Mouse (Mus musculus): ENCODE data around the gene Syngr3. TPM values are rescaled to one million over a fixed set of nuclear protein-coding genes. Genes with fewer than 3 reads are reported as not detected.
A peak's percentile ranks its signal among the peaks of the same experiment; 100 is the strongest.
"Not testable (repeated sequence)": the region's sequence is repeated elsewhere in the genome, so short reads cannot be mapped to it uniquely, and the experiment has no call there.

Syngr3 gene
- polyA plus RNA-seq, 1 experiment from 2014 or later, result 14.0 TPM

DNA sequence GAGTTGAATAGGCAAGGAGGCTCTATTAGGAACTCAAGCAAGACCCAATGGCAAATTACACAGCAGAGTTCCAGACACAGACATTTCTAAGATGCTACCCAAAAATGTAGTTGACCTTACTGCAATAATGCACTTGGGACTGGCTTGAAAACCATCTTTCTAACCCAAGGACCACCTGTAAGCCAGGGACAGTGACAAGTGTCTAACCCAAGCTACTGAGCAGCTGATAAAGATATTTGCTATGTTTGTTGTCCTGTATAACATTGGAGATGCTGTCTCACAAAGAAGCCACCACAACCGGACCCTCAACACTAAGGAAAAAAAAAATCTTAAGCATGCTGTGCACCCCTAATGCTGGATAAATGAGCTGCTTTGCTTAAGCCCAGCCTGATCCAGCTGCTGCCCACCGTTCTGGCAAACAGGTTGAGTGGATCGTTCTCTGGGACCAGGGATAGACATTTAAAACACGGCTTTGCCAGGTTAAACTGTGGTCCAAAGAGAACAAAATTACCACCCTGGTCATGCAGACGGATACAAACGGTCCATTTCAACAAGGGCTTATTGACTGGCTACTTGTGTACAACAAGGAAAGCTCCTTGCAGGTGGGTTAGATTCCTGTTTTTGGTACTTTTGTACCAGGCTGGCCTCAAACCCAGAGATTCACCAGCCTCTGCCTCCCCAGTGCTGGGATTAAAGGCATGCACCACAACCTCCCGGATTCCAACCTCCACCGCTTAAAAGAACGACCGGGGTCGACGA, 33.5 kb upstream of the Syngr3 start:
- 2% methylated on average over 12 of the region's 12 CpGs for WGBS
- ATAC-seq (replicated peaks; ENCODE audit: low FRiP score) (no peak), DNase-seq (ENCODE audit: low spot score) (no peak)
- H3K9me3 ChIP-seq (ENCODE audit: control insufficient read depth, low read length), result no peaks in the 10 kb centered on the region
- H3K4me3 ChIP-seq (ENCODE audit: low read depth, low read length), result peak overlapping the region; percentile 84
- H3K27me3 ChIP-seq (ENCODE audit: control insufficient read depth, insufficient read depth, low read length), result no peaks in the 10 kb centered on the region
- H3K27ac ChIP-seq (ENCODE audit: low read depth, low read length), result peak overlapping the region; percentile 46; the same call in 1 of the 2 replicates
- peak overlapping the region; percentile 86 for H3K9ac ChIP-seq (ENCODE audit: low read length)
- peaks cover 13% of the 10 kb centered on the region for H3K4me1 ChIP-seq (replicated peaks; ENCODE audit: control insufficient read depth, insufficient read depth, low read length)
- peaks cover 3% of the 10 kb centered on the region for H3K36me3 ChIP-seq (ENCODE audit: control insufficient read depth, insufficient read depth, low read length)
- peak overlapping the region; percentile 86 for H3K4me2 ChIP-seq (ENCODE audit: low read depth, low read length, severe bottlenecking)

DNA sequence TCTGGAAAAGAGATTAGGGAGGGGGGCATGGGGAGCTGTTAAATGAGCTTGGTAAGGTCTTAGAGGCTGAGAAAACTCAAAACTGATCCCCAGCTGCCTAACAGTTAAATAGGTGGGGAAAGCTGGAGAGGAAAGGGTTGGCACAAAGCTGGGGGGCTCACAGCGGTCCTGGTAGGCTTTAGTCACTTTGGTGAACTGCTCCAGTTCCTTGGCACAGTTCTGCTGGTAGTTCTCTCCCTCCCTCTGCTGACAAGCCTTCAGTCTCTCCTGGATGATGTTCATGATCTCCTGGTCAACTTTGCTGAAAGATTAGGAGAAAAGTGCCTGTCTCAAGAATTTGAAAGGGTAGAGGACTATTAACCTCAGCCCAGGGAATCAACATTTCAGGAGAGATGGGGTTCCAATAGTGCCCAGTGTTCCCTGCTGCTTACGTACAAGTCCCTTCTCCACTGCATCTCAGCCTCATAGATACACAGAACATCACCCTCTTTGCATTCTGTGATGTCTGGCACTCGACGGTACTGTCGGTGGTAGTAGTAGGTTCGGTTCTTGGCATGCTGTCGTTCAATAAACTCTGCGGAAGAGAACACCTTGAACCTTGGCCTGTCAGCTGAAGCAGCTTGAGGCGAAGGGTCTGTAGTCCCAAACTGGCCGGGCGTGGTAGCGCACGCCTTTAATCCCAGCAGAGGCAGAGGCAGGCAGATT, 32.6 kb upstream of the Syngr3 start:
- no peak overlapping the region for H3K27ac ChIP-seq (ENCODE audit: low read depth, low read length)
- 41% methylated on average over 13 of the region's 13 CpGs for WGBS
- no peaks in the 10 kb centered on the region for H3K9me3 ChIP-seq (ENCODE audit: control insufficient read depth, low read length)
- peak; percentile 55 for DNase-seq (ENCODE audit: low spot score)
- peaks cover 3% of the 10 kb centered on the region for H3K36me3 ChIP-seq (ENCODE audit: control insufficient read depth, insufficient read depth, low read length)
- H3K27me3 ChIP-seq (ENCODE audit: control insufficient read depth, insufficient read depth, low read length), result no peaks in the 10 kb centered on the region
- peak overlapping the region; percentile 18; the same call in 1 of the 2 replicates for H3K4me2 ChIP-seq (ENCODE audit: low read depth, low read length, severe bottlenecking)
- 0 out of 2 replicates have a peak overlapping the region, but pooled peaks have one; percentile 61 for H3K4me3 ChIP-seq (ENCODE audit: low read depth, low read length)
- peaks cover 13% of the 10 kb centered on the region for H3K4me1 ChIP-seq (replicated peaks; ENCODE audit: control insufficient read depth, insufficient read depth, low read length)
- peak overlapping the region; percentile 1; the same call in 1 of the 2 replicates for H3K9ac ChIP-seq (ENCODE audit: low read length)
- ATAC-seq (replicated peaks; ENCODE audit: low FRiP score), result no peak

DNA sequence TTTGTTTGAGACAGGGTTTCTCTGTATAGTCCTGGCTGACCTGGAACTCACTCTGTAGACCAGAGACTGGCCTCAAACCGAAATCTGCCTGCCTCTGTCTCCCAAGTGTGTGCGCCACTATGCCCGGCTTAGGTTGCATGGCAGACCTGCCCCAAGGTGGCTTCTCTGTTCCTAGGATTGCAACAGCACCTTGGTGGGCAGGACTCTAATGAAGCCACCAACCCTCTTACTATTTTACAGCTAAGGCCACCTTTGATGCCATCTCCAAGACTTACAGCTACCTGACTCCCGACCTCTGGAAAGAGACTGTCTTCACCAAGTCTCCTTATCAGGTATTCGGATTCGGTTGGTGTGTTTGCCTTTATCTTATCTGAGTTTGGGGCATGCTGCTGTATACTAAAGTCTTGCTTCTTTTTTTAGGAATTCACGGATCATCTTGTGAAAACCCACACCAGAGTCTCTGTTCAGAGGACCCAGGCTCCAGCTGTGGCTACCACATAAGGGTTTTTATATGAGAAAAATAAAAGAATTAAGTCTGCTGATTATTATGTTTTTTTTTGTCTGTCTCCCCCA, 31.7 kb upstream of the Syngr3 start:
- H3K9ac ChIP-seq (ENCODE audit: low read length), result peak overlapping the region; percentile 48
- not testable (repeated sequence) for H3K9me3 ChIP-seq (ENCODE audit: control insufficient read depth, low read length); H3K27me3 ChIP-seq (ENCODE audit: control insufficient read depth, insufficient read depth, low read length); DNase-seq (ENCODE audit: low spot score); H3K27ac ChIP-seq (ENCODE audit: low read depth, low read length); ATAC-seq (replicated peaks; ENCODE audit: low FRiP score); H3K36me3 ChIP-seq (ENCODE audit: control insufficient read depth, insufficient read depth, low read length)
- WGBS, result 69% methylated on average over 7 of the region's 7 CpGs
- peak overlapping the region; percentile 50 for H3K4me2 ChIP-seq (ENCODE audit: low read depth, low read length, severe bottlenecking)
- H3K4me3 ChIP-seq (ENCODE audit: low read depth, low read length), result peak overlapping the region; percentile 61
- H3K4me1 ChIP-seq (replicated peaks; ENCODE audit: control insufficient read depth, insufficient read depth, low read length), result peaks cover 13% of the 10 kb centered on the region

DNA sequence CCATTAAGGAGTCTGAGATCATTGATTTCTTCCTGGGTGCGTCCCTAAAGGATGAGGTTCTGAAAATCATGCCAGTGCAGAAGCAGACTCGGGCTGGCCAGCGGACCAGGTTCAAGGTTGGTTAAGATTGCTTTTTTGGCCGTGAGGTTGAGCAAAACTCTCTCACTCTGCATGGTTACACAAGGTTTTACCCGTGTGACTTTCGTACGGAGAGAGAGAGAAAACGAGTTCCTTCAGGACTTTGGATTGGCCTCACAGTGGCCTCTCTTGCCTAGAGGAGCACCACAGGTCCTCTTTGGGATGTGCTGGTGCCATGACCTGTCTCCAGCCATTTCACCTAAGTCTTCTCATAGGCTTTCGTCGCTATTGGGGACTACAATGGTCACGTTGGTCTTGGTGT, 30.9 kb upstream of the Syngr3 start:
- Histone ChIP-seq H3K9ac (ENCODE audit: low read length) (peak overlapping the region; percentile 82), H3K4me2 (ENCODE audit: low read depth, low read length, severe bottlenecking) (peak overlapping the region; percentile 90), H3K4me3 (ENCODE audit: low read depth, low read length) (peak overlapping the region; percentile 61), H3K4me1 (replicated peaks; ENCODE audit: control insufficient read depth, insufficient read depth, low read length) (peaks cover 13% of the 10 kb centered on the region)
- H3K36me3 ChIP-seq (ENCODE audit: control insufficient read depth, insufficient read depth, low read length); H3K9me3 ChIP-seq (ENCODE audit: control insufficient read depth, low read length); DNase-seq (ENCODE audit: low spot score); H3K27me3 ChIP-seq (ENCODE audit: control insufficient read depth, insufficient read depth, low read length); ATAC-seq (replicated peaks; ENCODE audit: low FRiP score); H3K27ac ChIP-seq (ENCODE audit: low read depth, low read length): not testable (repeated sequence)
- 1% methylated on average over 11 of the region's 11 CpGs for WGBS

DNA sequence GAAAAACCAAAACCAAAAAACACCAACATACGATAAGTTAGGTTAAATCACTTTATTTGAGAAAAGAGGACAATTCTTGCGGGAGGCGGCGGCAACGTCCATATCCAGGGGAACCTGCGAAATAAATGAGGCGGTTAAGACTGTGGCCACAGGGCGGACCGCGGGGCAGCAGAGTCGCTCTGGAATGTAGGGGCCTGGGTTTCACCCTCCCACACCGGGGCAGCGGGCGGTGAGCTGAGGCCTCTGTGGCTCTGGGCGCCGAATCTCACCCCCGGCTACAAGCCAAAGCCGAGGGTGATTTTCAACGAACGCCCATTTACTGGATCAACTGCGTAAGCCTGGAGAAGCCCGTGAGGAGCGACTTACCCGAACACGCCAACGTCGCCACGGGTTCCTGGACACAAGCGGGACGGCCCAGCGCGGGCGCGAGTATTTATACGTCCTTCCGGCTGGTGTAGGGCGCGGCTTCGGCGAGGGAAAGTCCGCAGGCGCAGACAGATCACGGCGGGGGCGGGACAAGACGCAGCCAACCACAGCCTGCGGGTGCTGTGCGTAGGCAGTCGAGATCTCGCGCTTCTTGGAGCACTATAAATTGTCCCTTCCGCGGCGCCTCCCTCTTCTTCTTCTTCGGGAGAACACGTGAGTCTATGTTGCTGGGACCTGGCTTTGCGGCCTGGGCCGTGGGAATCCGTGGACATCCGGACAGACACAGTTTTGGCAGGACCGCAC, 29.9 kb upstream of the Syngr3 start:
- H3K9me3 ChIP-seq (ENCODE audit: control insufficient read depth, low read length), result no peaks in the 10 kb centered on the region
- DNase-seq (ENCODE audit: low spot score) (peak; percentile 99), ATAC-seq (replicated peaks; ENCODE audit: low FRiP score) (peak; percentile 97)
- peak overlapping the region; percentile 90 for H3K4me2 ChIP-seq (ENCODE audit: low read depth, low read length, severe bottlenecking)
- no peaks in the 10 kb centered on the region for H3K27me3 ChIP-seq (ENCODE audit: control insufficient read depth, insufficient read depth, low read length)
- H3K4me3 ChIP-seq (ENCODE audit: low read depth, low read length), result peak overlapping the region; percentile 61
- peaks cover 3% of the 10 kb centered on the region for H3K36me3 ChIP-seq (ENCODE audit: control insufficient read depth, insufficient read depth, low read length)
- peak overlapping the region; percentile 68 for H3K27ac ChIP-seq (ENCODE audit: low read depth, low read length)
- peak overlapping the region; percentile 82 for H3K9ac ChIP-seq (ENCODE audit: low read length)
- peaks cover 13% of the 10 kb centered on the region for H3K4me1 ChIP-seq (replicated peaks; ENCODE audit: control insufficient read depth, insufficient read depth, low read length)
- under 1% methylated on average over 60 of the region's 61 CpGs for WGBS

DNA sequence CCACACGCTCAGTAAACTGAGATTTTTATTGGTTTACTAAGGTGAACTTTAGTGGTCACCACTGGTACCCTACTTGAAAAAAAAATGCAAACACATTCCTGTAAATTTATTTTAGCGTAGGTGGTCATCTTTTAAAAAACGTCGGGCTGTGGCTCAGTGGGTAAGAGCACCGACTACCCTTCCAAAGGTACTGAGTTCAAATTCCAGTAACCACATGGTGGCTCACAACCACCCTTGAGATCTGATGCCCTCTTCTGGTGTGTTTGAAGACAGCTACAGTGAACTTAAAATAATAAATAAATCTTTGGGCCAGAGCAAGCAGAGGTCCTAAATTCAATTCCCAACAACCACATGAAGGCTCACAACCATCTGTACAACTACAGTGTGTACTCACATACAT, 29.2 kb upstream of the Syngr3 start:
- not testable (repeated sequence) for DNase-seq (ENCODE audit: low spot score); ATAC-seq (replicated peaks; ENCODE audit: low FRiP score); H3K27me3 ChIP-seq (ENCODE audit: control insufficient read depth, insufficient read depth, low read length); H3K27ac ChIP-seq (ENCODE audit: low read depth, low read length); H3K36me3 ChIP-seq (ENCODE audit: control insufficient read depth, insufficient read depth, low read length); H3K9me3 ChIP-seq (ENCODE audit: control insufficient read depth, low read length)
- peaks cover 13% of the 10 kb centered on the region for H3K4me1 ChIP-seq (replicated peaks; ENCODE audit: control insufficient read depth, insufficient read depth, low read length)
- peak overlapping the region; percentile 76 for H3K9ac ChIP-seq (ENCODE audit: low read length)
- peak overlapping the region; percentile 57 for H3K4me2 ChIP-seq (ENCODE audit: low read depth, low read length, severe bottlenecking)
- H3K4me3 ChIP-seq (ENCODE audit: low read depth, low read length), result peak overlapping the region; percentile 61
- 66% methylated on average over 5 of the region's 5 CpGs for WGBS

DNA sequence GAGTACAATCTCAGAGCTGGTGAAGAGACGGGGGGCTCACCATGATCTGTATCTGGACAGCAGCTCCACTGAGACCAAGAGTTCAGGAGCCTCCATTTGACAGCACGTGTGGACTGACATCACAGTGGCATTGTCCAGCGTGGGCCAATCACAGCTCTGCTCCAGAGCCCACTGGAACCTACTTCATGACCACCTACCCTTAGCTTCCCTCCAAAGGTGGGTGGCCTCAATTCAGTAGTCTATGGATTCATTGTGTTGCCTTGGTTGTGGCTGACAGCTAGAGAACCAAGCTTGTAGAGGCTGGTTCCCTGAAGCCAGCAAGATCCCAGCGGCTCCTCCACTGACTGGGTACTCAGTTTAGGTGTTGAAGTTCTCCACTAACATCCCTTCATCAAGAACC, 28.2 kb upstream of the Syngr3 start, which contains the start of the genes Rnf151 and Rps2:
TSS of gene Rnf151 (minus strand) at position 121 of the 400 bp plus-strand sequence.
TSS of gene Rps2 (plus strand) at position 174 of the 400 bp plus-strand sequence.
- DNase-seq (ENCODE audit: low spot score), result no peak
- Histone ChIP-seq H3K27me3 (ENCODE audit: control insufficient read depth, insufficient read depth, low read length) (no peaks in the 10 kb centered on the region), H3K4me2 (ENCODE audit: low read depth, low read length, severe bottlenecking) (peak within 1 kb of the TSS; percentile 57), H3K9ac (ENCODE audit: low read length) (no peak within 1 kb of the TSS), H3K27ac (ENCODE audit: low read depth, low read length) (no peak within 1 kb of the TSS; the same call in 1 of the 2 replicates), H3K4me1 (replicated peaks; ENCODE audit: control insufficient read depth, insufficient read depth, low read length) (peaks cover 7% of the 10 kb centered on the region), H3K36me3 (ENCODE audit: control insufficient read depth, insufficient read depth, low read length) (peaks cover 3% of the 10 kb centered on the region), H3K4me3 (ENCODE audit: low read depth, low read length) (peak within 1 kb of the TSS; percentile 61), H3K9me3 (ENCODE audit: control insufficient read depth, low read length) (no peaks in the 10 kb centered on the region)
- 84% methylated on average over 4 of the region's 4 CpGs for WGBS
- ATAC-seq (replicated peaks; ENCODE audit: low FRiP score), result no peak

DNA sequence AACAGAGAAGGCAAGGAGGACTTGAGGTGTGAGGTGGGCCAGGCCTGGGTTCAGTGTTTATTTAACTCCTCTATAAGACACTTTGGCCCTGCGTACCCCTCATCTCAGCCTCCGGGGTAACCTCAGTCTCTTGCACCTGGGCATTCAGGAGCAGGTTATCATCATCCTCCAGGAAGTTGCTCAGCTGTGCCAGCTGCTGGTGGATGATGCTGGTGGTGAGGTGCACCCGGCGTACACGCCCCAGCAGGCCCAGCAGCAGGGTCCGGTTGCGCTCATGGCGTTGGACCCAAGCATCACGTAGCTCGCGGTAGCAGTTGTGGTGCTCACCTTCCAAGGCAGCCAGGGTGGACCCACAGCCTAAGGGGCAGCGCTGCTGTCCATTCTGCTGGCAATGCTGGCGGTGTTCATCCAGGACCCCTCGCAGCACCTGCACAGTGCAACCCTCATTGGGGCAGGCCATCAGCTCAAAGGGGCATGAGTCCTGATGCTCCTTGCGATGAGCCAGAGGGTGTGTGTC, 26.5 kb upstream of the Syngr3 start:
- Histone ChIP-seq H3K4me3 (ENCODE audit: low read depth, low read length) (no peak overlapping the region), H3K9me3 (ENCODE audit: control insufficient read depth, low read length) (no peaks in the 10 kb centered on the region), H3K36me3 (ENCODE audit: control insufficient read depth, insufficient read depth, low read length) (peaks cover under 1% of the 10 kb centered on the region), H3K4me1 (replicated peaks; ENCODE audit: control insufficient read depth, insufficient read depth, low read length) (peaks cover under 1% of the 10 kb centered on the region), H3K4me2 (ENCODE audit: low read depth, low read length, severe bottlenecking) (no peak overlapping the region), H3K9ac (ENCODE audit: low read length) (no peak overlapping the region), H3K27me3 (ENCODE audit: control insufficient read depth, insufficient read depth, low read length) (no peaks in the 10 kb centered on the region), H3K27ac (ENCODE audit: low read depth, low read length) (no peak overlapping the region)
- 95% methylated on average over 15 of the region's 15 CpGs for WGBS
- DNase-seq (ENCODE audit: low spot score) (peak; percentile 52), ATAC-seq (replicated peaks; ENCODE audit: low FRiP score) (no peak)
